Mouse (Mus musculus) neural tube, embryonic 11.5 days (tissue): ENCODE measurements around the gene Gabbr2. TPM values are rescaled to one million over a fixed set of nuclear protein-coding genes. Genes with fewer than 3 reads are reported as not detected.

ENCODE experiments used
- ATAC-seq: fragments of 200-750 bp; cut with Nextera tagmentation; 2 replicates; pipeline ENCODE4 v1.8.0; 2017; ENCODE audit warnings: moderate number of reproducible peaks, mild to moderate bottlenecking, moderate TSS enrichment, moderate library complexity; ENCODE audit not compliant: insufficient read depth, low FRiP score, low TSS enrichment
- DNase-seq: peaks from one replicate; pipeline ENCODE4 v3.0.0-alpha.2; 2015; ENCODE audit warnings: low spot score
- H3K27ac ChIP-seq: fragments of 300-500 bp; sonication (generic); 2 replicates; pipeline ENCODE4 v1.5.1; 2014; ENCODE audit warnings: low read depth, mild to moderate bottlenecking, low read length
- H3K27me3 ChIP-seq: fragments of 300-500 bp; sonication (generic); 2 replicates; pipeline ENCODE4 v1.6.1; 2014; ENCODE audit warnings: mild to moderate bottlenecking, low read length, mixed read lengths; ENCODE audit not compliant: control insufficient read depth, insufficient read depth
- H3K36me3 ChIP-seq: fragments of 300-500 bp; sonication (generic); 2 replicates; pipeline ENCODE4 v1.6.1; 2014; ENCODE audit warnings: mild to moderate bottlenecking, low read length, moderate library complexity, mixed read lengths; ENCODE audit not compliant: control insufficient read depth, insufficient read depth
- H3K4me1 ChIP-seq: fragments of 300-500 bp; sonication (generic); 2 replicates; pipeline ENCODE4 v1.6.1; 2014; ENCODE audit warnings: low read length, mixed read lengths; ENCODE audit not compliant: control insufficient read depth, insufficient read depth
- H3K4me2 ChIP-seq: fragments of 300-500 bp; sonication (generic); 2 replicates; pipeline ENCODE4 v1.6.1; 2014; ENCODE audit warnings: low read depth, mild to moderate bottlenecking, moderate library complexity
- H3K4me3 ChIP-seq: fragments of 300-500 bp; sonication (generic); 2 replicates; pipeline ENCODE4 v1.5.1; 2014; ENCODE audit warnings: low read depth, low read length
- H3K9ac ChIP-seq: fragments of 300-500 bp; sonication (generic); 2 replicates; pipeline ENCODE4 v1.6.1; 2014; ENCODE audit warnings: mild to moderate bottlenecking, low read length
- H3K9me3 ChIP-seq: fragments of 300-500 bp; sonication (generic); 2 replicates; pipeline ENCODE4 v1.6.1; 2016; ENCODE audit warnings: low read length; ENCODE audit not compliant: control insufficient read depth
- WGBS: fragments of 180-500 bp; shearing (Covaris S2); extraction: QIAGEN DNeasy Blood & Tissue Kit; methylation state at CpG from one replicate; pipeline ENCODE4 v1.1.7; 2014; 5-methylcytosine and 5-hydroxymethylcytosine counted together
- polyA plus RNA-seq: library from polyadenylated mRNA; unstranded; fragments of >200 nt; fragmentation: Nextera tagmentation; extraction: Ambion mirVana; gene quantifications from 2 replicates; pipeline ENCODE4 v1.2.1, GENCODE M21; 2014

Gabbr2 gene
- polyA plus RNA-seq, 1 experiment from 2014 or later: 0.70 TPM

DNA sequence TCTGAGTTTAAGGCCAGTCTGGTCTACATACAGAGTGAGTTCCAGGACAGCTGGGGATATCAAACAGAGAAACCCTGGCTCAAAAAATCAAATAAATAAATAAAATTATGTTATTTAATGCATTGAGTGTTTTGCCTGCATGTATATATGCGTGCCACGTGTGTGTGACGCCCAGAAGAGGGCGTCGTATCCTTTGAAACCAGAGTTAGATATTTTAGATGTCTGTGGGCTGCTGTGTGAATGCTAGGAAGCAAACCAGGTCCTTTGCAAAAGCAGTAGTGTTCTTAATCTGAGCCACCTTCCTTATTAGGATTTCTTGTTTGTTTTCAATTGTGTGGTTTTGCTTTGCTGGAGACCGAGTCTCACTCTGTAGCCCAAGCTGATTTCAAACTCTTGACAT lies 13.3 kb downstream of the Gabbr2 start:
- Histone ChIP-seq H3K9ac (no peak overlapping the region), H3K27ac (no peak overlapping the region), H3K4me1 (no peaks in the 10 kb centered on the region), H3K4me2 (no peak overlapping the region), H3K4me3 (no peak overlapping the region), H3K9me3 (no peaks in the 10 kb centered on the region), H3K27me3 (no peaks in the 10 kb centered on the region), H3K36me3 (no peaks in the 10 kb centered on the region)
- DNase-seq: no peak
- no peak for ATAC-seq
- WGBS: 89% methylated on average over 6 of the region's 6 CpGs

- Histone ChIP-seq H3K36me3 (no peaks in the 10 kb centered on the region), H3K9me3 (no peaks in the 10 kb centered on the region), H3K4me2 (no peak overlapping the region), H3K4me3 (no peak overlapping the region), H3K27me3 (no peaks in the 10 kb centered on the region), H3K27ac (no peak overlapping the region), H3K9ac (no peak overlapping the region), H3K4me1 (no peaks in the 10 kb centered on the region)
- ATAC-seq: no peak
- 93% methylated on average over 7 of the region's 7 CpGs for WGBS
- DNase-seq: no peak
Observed at GRCm38 (mm10) chr4:46977161-46977560, 14.5 kb downstream of the Gabbr2 start.

- WGBS: 78% methylated on average over 11 of the region's 11 CpGs
- H3K27me3 ChIP-seq: no peaks in the 10 kb centered on the region
- H3K9me3 ChIP-seq: no peaks in the 10 kb centered on the region
- no peaks in the 10 kb centered on the region for H3K36me3 ChIP-seq
- no peak overlapping the region for H3K9ac ChIP-seq
- DNase-seq: no peak
- no peak overlapping the region for H3K4me3 ChIP-seq
- no peaks in the 10 kb centered on the region for H3K4me1 ChIP-seq
- no peak overlapping the region for H3K4me2 ChIP-seq
- H3K27ac ChIP-seq: no peak overlapping the region
- ATAC-seq: no peak
Observed at GRCm38 (mm10) chr4:46976671-46977071, 15.0 kb downstream of the Gabbr2 start.

DNA sequence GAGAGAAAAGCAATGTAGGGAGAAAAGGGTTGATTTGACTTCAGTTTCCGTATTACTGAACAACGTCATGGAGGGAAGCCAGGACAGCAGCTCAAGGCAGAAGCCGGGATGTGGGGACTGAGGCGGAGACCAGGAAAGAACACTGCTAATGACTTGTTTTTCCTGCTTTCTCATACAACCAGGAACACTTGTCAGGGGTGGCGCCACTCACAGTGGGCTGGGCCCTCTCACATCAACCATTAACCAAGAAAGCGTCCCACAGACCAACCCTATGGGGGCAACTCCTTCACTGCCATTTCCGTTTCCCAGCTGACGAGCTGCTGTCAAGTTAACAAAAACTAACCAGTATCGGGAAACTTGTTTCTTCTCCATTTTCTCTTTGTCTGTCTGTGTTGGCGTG lies 18.4 kb downstream of the Gabbr2 start:
- Histone ChIP-seq H3K27ac (no peak overlapping the region), H3K4me3 (no peak overlapping the region), H3K36me3 (no peaks in the 10 kb centered on the region), H3K9me3 (no peaks in the 10 kb centered on the region), H3K4me1 (no peaks in the 10 kb centered on the region), H3K9ac (no peak overlapping the region), H3K4me2 (no peak overlapping the region), H3K27me3 (no peaks in the 10 kb centered on the region)
- DNase-seq (no peak), ATAC-seq (no peak)
- 87% methylated on average over 10 of the region's 10 CpGs for WGBS

DNA sequence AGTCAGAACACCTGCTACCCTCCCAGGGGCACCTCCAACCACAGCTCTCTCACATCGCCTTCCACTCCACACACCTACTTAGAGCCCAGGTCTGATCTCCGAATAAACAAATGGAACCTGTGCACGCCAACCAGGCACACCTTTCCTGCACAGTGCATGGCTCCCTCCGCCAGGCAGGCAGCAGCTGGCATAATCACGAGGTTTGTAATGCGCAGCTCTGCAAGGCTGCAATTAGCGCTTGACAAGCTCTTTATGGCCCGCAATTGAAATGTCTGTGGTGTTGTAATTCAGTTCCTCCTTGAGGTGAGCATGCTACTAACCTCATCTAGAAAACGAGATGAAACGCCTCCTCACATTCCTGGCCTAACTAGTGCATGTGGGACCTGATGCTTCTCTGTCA lies 23.7 kb downstream of the Gabbr2 start:
- Histone ChIP-seq H3K27ac (no peak overlapping the region), H3K9ac (no peak overlapping the region), H3K4me1 (no peaks in the 10 kb centered on the region), H3K36me3 (no peaks in the 10 kb centered on the region), H3K4me2 (no peak overlapping the region), H3K4me3 (no peak overlapping the region), H3K9me3 (no peaks in the 10 kb centered on the region), H3K27me3 (no peaks in the 10 kb centered on the region)
- DNase-seq (no peak), ATAC-seq (no peak)
- WGBS: 50% methylated on average over 10 of the region's 10 CpGs

DNA sequence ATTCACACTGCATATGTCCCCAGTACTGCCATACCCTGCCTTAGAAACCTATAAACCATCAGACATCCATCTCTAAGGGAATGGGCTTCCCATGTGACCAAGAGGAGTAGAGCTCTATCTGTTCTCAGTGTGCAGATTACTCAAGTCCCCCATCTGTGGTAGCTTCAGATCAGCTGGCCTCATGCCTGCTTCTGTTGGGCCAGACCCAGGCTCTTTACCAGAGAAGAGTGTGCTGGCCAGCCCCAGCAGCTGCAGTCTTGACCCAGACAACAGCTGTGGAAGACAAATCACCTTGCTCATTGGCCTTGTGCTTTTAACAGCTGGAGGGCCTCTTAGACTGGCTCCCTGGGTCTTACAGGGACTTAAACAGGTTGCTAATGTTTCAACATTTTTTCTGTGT lies 25.1 kb downstream of the Gabbr2 start:
- no peak for ATAC-seq
- H3K36me3 ChIP-seq: no peaks in the 10 kb centered on the region

DNA sequence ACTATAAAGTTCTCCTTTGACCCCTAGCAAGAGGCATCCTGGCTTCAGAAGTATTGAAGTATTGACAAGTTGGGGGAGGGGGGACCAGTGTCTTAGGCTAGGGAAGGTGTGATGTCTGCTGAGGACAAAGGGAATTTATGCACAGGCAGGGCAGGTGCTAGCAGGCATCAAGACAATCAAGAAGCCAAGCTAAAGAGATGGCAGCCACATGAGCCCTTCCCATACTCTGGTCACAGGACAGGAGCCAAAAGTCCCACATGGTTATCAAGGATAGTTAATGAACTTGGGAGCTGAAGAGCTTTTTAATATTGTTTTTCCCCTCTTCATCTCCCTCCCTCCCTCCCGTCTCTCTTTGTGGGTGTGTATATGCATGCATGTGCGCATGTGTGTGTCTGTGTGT lies 30.3 kb downstream of the Gabbr2 start:
- Histone ChIP-seq H3K9ac (no peak overlapping the region), H3K9me3 (no peaks in the 10 kb centered on the region), H3K4me1 (no peaks in the 10 kb centered on the region), H3K4me3 (no peak overlapping the region), H3K36me3 (no peaks in the 10 kb centered on the region), H3K27me3 (no peaks in the 10 kb centered on the region), H3K4me2 (no peak overlapping the region), H3K27ac (no peak overlapping the region)
- WGBS: 87% methylated on average over 2 of the region's 2 CpGs
- ATAC-seq (no peak), DNase-seq (no peak)

More for the DNA sequence above, 25.1 kb downstream of the Gabbr2 start:
- no peak for DNase-seq
- H3K4me1 ChIP-seq: no peaks in the 10 kb centered on the region
- H3K4me2 ChIP-seq: no peak overlapping the region
- no peak overlapping the region for H3K4me3 ChIP-seq
- H3K9me3 ChIP-seq: no peaks in the 10 kb centered on the region
- no peaks in the 10 kb centered on the region for H3K27me3 ChIP-seq
- no peak overlapping the region for H3K9ac ChIP-seq
- no peak overlapping the region for H3K27ac ChIP-seq

DNA sequence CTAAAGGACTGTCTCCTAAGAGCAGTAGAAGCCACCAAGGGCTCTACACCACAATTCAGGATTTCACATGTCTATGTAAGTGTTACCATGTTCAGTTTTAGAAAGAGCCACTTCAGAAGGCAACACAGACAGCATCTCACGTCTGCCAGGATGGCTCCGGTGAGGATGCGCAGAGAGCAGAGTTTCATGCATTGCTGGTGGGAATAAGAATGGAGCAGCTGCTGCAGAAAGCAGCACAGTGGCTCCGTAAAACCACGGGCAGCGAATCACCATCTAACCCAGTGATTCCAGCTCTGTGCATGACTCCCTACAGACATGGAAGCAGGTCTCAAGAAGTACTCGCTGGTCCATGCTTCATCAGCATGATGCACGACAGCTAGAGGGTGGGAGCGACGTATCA lies 31.5 kb downstream of the Gabbr2 start:
- WGBS: 90% methylated on average over 10 of the region's 10 CpGs
- DNase-seq: no peak
- H3K4me3 ChIP-seq: no peak overlapping the region
- H3K9me3 ChIP-seq: no peaks in the 10 kb centered on the region
- H3K27ac ChIP-seq: no peak overlapping the region
- no peaks in the 10 kb centered on the region for H3K4me1 ChIP-seq
- H3K36me3 ChIP-seq: no peaks in the 10 kb centered on the region
- no peak overlapping the region for H3K9ac ChIP-seq
- no peak for ATAC-seq
- H3K27me3 ChIP-seq: no peaks in the 10 kb centered on the region
- H3K4me2 ChIP-seq: no peak overlapping the region

DNA sequence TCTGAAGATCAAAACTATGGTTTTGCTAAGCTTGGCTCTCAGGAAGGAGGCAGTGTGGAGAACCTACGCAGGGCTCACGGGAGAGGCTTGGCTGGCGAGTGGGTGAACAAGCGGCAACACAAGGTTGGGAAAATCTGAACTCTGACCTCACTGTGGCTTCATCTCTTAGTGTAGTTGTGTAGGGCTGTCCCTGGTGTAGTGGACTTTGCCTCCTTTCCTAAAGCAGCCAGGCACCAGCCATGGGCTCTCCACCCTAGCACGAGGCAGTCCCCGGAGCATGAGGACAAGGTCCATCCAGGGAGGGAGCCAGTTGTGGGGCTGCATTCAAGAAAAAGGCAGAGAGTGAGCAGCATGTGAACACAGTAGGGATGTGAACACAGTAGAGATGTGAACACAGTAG lies 31.9 kb downstream of the Gabbr2 start:
- Histone ChIP-seq H3K4me1 (no peaks in the 10 kb centered on the region), H3K27ac (no peak overlapping the region), H3K36me3 (no peaks in the 10 kb centered on the region), H3K27me3 (no peaks in the 10 kb centered on the region), H3K9ac (no peak overlapping the region), H3K9me3 (no peaks in the 10 kb centered on the region), H3K4me3 (no peak overlapping the region), H3K4me2 (no peak overlapping the region)
- DNase-seq (no peak), ATAC-seq (no peak)
- WGBS: 94% methylated on average over 6 of the region's 6 CpGs
